ENCODE assay signal across 9 mouse cellular contexts in the genomic region with DNA sequence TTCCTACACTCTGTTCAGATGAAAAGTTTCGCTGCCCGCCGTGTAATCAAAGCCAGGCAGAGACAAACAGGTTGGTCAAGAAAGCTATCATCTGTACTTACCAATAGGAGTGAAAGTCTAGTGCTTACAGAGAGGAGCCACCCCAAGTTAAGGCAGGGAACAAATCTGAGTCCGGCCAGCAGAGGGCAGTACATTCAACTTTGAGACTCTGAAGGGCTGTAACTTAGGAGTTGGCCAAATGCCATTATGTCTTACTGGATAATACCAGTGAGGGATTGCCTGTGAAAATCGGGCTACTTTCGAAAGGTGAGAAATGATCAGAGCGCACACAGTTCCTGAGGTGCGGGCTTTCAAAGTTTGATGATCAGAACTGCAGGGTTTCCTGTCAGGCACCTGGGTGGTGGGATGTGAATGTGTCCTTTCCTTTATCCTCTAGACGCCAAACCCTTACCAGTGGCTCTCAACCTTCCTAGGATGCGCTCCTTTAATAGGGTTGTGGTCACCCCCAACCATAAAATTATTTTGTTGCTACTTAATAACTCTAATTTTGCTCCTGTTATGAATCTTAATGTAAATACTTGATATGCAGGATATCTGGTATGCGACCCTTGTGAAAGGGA. TPM values are rescaled to one million over a fixed set of nuclear protein-coding genes. Genes with fewer than 3 reads are reported as not detected.
DNase-seq lines count a peak whose midpoint lies in the region; ATAC-seq and TF ChIP-seq lines count a peak whose summit lies in the region.
"Had no signal": no experiment of that assay in that cellular context is flagged by ENCODE, and none has a peak within 500 bp of the region (broad histone marks: within the 10 kb centered on the region; RNA-seq: fewer than 3 reads in every experiment).

No protein-coding gene starts in this region.

- WGBS in cerebellum, adult 2 months, result 56% methylated on average over 11 of the region's 11 CpGs
- WGBS in hindbrain, postnatal 0 days, result 59% methylated on average over 11 of the region's 11 CpGs

- H3K36me3 ChIP-seq in hindbrain, postnatal 0 days (ENCODE audit: insufficient read depth, low read length), result no peaks in the 10 kb centered on the region
- H3K36me3 ChIP-seq: midbrain, embryonic 12.5 days had no signal

- no peaks in the 10 kb centered on the region for H3K4me1 ChIP-seq in cerebellum, adult 2 months (ENCODE audit: control insufficient read depth, insufficient read depth, low read length)
- H3K4me1 ChIP-seq in hindbrain, postnatal 0 days (ENCODE audit: insufficient read depth, low read length), result no peaks in the 10 kb centered on the region
- H3K4me1 ChIP-seq: midbrain, embryonic 12.5 days had no signal

- H3K27me3 ChIP-seq in cerebellum, adult 2 months (ENCODE audit: control insufficient read depth, insufficient read depth, low read length), result no peaks in the 10 kb centered on the region
- H3K27me3 ChIP-seq in hindbrain, postnatal 0 days (ENCODE audit: insufficient read depth, low read length), result no peaks in the 10 kb centered on the region
- H3K27me3 ChIP-seq: midbrain, embryonic 12.5 days had no signal

- peak; percentile 91 for DNase-seq in NIH3T3 (ENCODE audit: low read depth)
- DNase-seq in cerebellum, adult 2 months, result peak; percentile 41 to 64
- peak; percentile 92 for DNase-seq in hindbrain, postnatal 0 days (ENCODE audit: low spot score)
- peak; percentile 40 for DNase-seq in left cerebral cortex, adult 11 months (ENCODE audit: low spot score)
- peak; percentile 60 to 72 for DNase-seq in right cerebral cortex, adult 2 months (ENCODE audit: low spot score in 2 of 2)
- DNase-seq in urinary bladder, postnatal 14 days (ENCODE audit: low spot score), result peak; percentile 83

- H3K4me2 ChIP-seq in hindbrain, postnatal 0 days (ENCODE audit: low read depth, low read length), result no peak overlapping the region
- H3K4me2 ChIP-seq: midbrain, embryonic 12.5 days had no signal

- no peaks in the 10 kb centered on the region for H3K9me3 ChIP-seq in hindbrain, postnatal 0 days (ENCODE audit: low read length)
- H3K9me3 ChIP-seq: midbrain, embryonic 12.5 days had no signal

- TF ChIP-seq POLR2A in cerebellum, adult 2 months (IDR thresholded peaks at IDR 0.05; ENCODE audit: borderline replicate concordance, insufficient read depth, low read length), result no peak

- H3K4me3 ChIP-seq in cerebellum, adult 2 months (replicated peaks; ENCODE audit: insufficient read depth, low read depth, low read length), result no peak overlapping the region
- H3K4me3 ChIP-seq in hindbrain, postnatal 0 days (ENCODE audit: low read length), result no peak overlapping the region
- H3K4me3 ChIP-seq: midbrain, embryonic 12.5 days had no signal

- TF ChIP-seq CTCF in cerebellum, adult 2 months (IDR thresholded peaks at IDR 0.05; ENCODE audit: borderline replicate concordance, insufficient read depth, low read depth, low read length), result peak; percentile 57; the same call in 1 of the 2 replicates
- peak; percentile 78 for TF ChIP-seq CTCF in hindbrain, postnatal 0 days (IDR thresholded peaks at IDR 0.05; ENCODE audit: low read depth)

- H3K27ac ChIP-seq in cerebellum, adult 2 months (ENCODE audit: insufficient read depth, low read length), result no peak overlapping the region
- H3K27ac ChIP-seq in hindbrain, postnatal 0 days, result no peak overlapping the region
- H3K27ac ChIP-seq: midbrain, embryonic 12.5 days had no signal

- H3K9ac ChIP-seq in hindbrain, postnatal 0 days (replicated peaks; ENCODE audit: low read length), result no peak overlapping the region
- H3K9ac ChIP-seq: midbrain, embryonic 12.5 days had no signal

- peak; percentile 96 for ATAC-seq in frontal cortex, adult (ENCODE audit: low TSS enrichment)
- ATAC-seq in hindbrain, postnatal 0 days, result peak; percentile 71; the same call in 1 of the 2 replicates
- ATAC-seq in megakaryocyte, adult 5-6 weeks (ENCODE audit: poor library complexity, severe bottlenecking), result peak; percentile 51

RNA-seq across cellular contexts. Expression of gene Prep, which starts 15.8 kb away (rescaled TPM):
- polyA plus RNA-seq in cerebellum, adult 2 months (2012; rRNA removed), result 7.8 and 8.7 TPM in 2 replicates
- total RNA-seq in hindbrain, postnatal 0 days (2014; rRNA removed), result 22.0 and 23.5 TPM in 2 replicates
- 19.0 and 21.3 TPM in 2 replicates for polyA plus RNA-seq in hindbrain, postnatal 0 days (2015; fragmentation: Nextera tagmentation; extraction: Ambion mirVana)
- total RNA-seq in megakaryocyte, adult 5-6 weeks (2015), result 5.5 and 6.9 TPM in 2 replicates
- total RNA-seq in megakaryocyte, adult 5-6 weeks (2017), result 8.7 and 9.8 TPM in 2 replicates

Comparison
In these comparisons a context has a peak if more than half of its experiments do, and no peak if none do; other contexts are left out.
1. DNase-seq: peak in every context shown above with its lines; median percentile 92 in hindbrain, postnatal 0 days; 91 in NIH3T3; 83 in urinary bladder, postnatal 14 days; 66 in right cerebral cortex, adult 2 months; 52 in cerebellum, adult 2 months; 40 in left cerebral cortex, adult 11 months.